Mouse (Mus musculus): ENCODE results near the gene Siah3.

The Siah3 gene

DNA sequence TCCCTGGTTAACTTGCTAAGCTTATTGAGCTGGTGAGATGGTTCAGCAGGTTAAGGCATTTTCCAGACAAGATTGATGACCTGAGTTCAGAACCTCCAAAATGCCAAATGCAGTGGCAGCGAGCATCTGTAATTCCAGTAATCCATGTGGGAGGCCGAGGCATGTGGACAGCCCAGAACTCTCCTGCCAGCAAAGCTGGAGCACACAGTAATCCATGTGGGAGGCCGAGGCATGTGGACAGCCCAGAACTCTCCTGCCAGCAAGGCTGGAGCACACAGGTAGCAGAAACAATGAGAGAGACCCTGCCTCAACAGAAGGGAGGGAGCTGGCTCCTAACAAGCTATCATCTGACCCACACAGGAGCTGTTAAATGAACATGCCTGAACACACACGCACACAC lies 13.2 kb downstream of the Siah3 start:
- no peak for DNase-seq (ENCODE audit: low spot score)

DNA sequence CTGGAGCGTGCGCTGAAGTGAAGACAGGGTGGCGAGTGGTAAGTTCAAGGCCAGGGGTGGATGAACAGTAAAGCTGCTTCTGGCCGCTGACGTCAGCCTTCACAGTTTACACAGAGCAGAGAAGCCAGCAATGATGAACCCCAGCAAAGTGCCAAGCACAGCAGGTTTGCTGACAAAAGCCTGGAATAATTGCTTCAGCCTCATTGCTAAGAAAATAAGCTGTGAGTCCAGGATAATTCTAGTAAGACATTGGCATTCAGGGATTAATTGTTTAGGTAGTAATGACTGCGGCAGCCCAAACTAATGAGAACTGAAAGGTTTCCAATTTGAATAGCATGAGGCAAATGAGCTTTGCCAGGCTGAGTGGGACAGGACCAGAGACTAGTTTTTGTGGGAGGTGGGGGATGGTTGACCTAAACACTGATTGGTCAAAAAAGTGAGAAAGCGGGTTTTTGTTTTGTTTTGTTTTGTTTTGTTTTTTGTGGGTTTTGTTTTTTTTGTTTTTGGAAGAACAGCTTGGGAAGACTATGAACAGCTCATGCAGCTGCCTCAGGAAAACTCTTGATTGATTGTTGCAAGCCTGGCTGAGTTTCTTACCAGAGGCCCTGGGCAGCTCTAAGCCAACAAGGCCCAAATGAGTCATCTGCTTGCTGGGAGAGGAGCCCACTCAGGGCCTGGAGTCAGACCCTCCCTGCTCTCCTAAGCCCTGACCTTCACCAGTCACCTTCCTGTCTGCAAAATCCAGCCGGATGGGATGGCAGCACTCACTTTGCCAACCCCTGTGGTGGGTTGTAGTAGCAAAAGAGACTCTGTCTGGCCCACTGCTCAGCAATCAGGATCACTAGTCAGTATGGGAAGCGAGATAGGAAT lies 17.5 kb downstream of the Siah3 start:
- no peak for DNase-seq (ENCODE audit: low spot score)

DNA sequence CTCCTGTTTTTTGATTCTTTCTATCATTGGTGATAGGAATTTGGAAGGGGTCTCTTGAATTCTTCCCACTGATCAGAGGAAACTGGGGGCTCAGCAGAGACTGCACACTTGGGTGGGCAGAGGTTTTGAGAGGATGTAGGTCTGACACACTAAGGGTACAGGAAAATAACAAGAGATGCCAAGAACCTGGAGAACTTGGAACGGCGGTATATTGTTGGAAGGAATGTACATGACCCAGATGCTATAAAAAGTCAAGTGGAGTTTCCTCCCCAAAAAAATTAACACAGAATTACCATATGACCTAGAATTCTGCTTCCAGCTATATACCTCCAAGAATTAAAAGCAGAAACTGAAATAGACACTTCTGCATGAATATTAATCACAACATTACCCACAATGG lies 20.1 kb downstream of the Siah3 start:
- no peak for DNase-seq (ENCODE audit: low spot score)

DNA sequence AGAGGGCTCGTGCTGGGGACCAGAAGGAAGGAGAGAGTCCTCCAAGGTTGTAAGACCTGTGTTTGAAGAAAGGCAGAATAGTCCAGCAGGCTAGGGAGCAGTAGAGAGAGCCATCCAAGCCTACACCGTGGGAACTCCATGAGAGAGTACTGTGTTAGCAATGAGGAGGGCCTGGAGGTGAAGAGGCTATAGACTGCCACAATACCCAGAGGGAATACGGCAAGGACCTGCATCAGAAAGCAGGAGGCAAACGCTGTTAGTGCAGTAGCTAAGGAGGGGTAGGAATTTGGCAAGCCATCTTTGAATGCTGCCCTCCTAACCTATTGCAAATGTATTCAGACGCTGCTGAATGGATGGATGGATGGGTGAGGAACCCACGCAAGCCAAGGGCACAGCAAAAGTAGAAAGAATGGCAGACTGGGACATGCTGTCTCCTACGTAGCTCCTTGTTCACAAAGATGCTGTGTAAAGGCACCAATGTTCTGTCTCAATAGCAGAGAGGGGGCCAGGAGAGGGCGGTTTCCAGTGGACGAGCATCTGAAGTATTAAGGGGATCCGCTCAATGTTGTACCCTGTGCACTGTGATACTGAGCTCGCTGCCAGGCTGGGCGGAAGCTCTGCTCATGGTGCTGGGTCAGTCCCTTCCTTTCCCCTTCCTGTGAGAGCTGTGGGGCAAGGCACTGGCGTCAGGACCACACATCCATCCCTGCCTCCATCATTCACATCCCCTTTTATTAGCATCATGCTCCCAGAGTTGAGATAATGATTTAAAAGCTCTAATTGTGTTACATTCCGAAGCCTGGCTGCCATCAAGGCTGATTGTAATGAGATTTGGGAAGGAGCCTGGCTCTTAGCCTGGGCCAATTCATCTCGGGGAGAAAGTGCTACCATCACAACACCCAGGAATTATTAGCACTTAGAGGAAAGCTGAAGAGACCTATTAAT lies 26.7 kb downstream of the Siah3 start:
- DNase-seq (ENCODE audit: low spot score): no peak

DNA sequence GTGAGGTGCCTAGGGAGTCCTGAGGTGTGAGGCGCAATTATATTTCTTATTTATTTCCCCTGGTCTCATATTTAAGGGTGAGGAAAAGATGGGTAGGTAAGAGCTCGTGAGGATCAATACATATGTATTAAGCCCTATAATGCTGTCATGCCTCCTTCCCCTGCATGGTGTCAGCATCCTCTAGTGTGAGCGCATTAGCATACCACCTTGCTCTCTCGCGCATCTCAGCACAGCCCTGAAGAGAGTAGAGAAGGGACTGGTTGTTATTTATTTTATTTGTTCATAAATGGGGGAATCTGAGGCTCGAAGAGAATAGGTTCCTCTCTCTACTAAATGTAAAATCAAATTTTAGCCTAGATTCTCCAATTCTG lies 27.4 kb downstream of the Siah3 start:
- DNase-seq (ENCODE audit: low spot score): no peak

DNA sequence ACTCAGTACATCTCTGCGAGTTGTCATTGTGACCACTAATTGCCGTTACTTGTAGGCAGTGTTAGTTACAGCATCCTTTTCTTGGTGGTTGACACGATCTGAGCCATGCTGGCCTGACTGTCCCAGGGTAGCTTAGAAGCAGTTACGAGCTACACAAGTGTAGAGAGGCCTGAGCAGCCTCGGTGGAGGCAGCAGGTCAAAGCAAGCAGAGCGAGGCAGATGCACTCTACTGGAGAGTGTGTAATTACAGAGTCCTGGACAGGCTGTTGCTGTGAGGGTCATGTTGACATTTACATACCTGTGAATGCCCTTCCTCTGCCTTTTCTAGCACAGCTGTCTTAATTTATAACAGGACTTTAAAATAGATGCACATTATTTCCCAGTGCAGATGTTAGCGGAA lies 32.1 kb downstream of the Siah3 start:
- DNase-seq (ENCODE audit: low spot score): no peak

DNA sequence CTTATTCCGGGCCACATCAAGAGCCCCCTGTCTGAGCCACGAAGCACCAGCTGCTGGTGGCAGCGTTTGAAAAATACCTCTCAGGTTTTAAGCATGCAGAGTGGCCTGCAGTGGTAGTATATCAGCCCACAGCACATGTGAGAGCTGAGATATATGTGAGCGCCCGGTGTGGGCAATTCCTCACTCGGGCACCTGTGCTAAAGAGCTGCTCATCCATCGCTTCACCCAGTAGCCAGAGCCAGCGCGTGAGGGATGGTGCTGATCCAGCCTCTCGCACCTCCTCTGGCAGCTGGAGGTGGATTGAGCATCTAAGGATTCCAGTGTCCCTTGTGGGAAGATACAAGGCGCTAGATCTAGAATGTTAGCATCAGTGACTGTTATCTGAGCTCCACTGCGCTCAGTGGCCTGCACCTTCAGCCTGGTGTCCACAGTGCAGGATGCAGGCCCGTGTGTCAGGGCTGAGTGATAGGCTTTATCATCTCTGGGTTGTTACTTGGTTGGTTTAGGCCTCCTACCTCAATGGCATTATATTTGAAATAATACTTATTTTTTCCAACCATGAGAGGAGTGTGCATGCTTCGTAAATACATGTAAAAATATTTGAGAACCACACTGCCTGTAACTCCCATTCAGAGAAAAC lies 37.9 kb downstream of the Siah3 start:
- DNase-seq (ENCODE audit: low spot score): no peak

DNA sequence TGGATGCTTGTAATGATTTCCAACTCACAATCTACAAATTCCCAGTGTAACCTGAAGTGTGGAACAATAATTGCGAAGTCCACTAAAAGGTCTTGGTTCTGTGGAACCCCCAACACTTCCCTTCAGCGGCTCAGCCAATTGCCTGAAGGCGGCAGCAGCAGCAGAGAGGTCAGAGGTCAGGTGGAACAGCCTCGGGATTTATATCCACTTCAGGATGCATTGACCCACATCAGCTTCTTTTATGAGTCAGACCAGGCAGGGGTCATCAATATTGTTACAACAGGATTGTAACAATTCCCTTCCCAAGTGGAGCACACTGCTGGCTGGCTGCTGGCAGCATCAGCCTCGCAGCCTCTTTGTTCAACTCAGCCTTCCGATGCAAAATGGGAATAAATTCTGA lies 39.1 kb downstream of the Siah3 start:
- DNase-seq (ENCODE audit: low spot score): no peak

DNA sequence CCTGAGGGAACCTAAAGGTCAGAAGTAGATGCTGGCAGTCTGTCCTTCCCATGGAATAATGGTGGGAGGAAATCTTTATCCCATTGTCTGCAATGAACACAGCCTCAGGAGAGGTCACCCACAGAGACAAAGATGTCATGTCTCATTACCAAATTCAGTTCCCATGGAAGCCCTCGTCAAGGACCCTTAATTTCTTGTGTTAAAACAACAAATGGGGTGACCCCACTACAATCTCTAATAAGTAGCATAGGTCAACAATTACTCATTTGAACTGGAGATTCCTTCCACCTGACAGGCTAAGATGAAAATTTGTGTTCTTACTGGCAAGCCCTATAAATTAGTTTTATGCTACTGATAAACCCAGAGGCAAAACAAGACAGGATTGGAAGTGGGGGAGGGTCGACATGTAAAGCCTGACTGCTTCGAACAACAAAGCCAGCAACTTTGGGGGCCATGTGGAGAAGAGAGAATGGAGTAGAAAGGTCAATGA lies 45.8 kb downstream of the Siah3 start:
- no peak for DNase-seq (ENCODE audit: low spot score)

DNA sequence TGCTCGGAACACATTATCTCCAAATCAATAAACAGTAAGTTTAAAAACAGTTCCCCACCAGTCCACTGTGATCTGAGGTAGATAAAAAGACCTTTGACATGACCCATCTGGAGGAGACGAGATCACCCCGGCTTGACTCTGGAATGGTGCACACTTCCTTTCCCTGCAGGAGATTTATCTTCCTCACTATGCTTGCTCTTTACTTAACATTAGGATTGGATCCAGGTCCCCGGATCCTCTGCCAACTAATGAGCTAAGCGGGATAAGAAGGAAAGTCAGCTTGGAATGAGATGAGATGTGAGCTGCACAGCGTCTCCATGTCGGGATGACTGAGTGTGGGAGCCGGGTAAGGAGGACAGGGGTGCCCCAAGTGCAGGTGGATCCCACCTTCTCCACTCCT lies 46.7 kb downstream of the Siah3 start:
- no peak for DNase-seq (ENCODE audit: low spot score)

DNA sequence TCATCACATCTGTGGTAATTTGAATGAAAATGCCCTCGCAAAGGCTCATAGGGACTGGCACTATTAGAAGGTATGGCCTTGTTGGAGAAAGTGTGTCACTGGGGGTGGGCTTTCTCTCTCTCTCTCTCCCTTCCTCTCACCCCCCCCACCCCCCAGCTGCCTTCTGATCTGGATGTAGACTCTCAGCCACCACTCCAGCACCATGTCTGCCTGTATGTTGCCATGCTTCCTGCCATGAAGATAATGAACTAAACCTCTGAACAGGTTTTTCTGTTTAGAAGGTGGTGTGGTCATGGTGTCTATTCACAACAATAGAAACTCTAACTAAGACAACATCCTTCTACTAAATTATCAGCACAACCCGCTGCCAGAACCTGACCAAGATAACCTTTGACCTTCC lies 48.5 kb downstream of the Siah3 start:
- DNase-seq (ENCODE audit: low spot score): no peak

DNA sequence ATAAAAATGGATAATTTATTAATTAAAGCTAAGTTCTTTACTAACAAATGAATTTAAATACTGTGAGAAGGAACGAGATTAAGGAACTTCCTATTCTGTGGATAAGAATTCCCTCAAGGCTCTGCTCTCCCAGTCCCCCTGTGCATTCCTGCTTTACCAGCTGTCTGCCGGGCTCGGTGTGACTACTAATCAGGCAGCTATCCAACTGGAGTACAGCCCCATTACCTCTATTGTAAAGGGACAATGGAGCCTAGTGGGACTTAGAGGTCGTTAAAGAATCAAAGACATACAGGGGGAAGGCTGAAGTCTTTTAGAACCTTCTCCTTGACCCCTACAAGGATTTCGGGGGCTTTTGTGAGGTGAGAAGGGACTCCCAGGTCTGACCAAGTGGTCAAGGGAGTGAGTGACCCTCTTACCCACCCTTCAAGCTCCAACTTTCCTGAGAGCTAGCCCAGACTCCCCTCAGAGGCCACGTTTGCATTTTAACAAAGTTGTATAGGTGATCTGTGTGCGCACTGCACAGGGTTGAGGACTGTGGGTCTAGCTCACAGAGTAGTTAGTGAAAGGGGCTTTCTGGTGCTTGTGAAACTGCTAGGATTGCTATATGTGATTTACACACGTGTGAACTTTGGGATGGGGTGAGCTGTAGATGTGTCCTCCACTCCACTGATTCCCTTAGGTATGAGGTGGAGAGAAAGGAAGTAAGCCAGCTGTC lies 49.5 kb downstream of the Siah3 start:
- DNase-seq (ENCODE audit: low spot score): no peak

DNA sequence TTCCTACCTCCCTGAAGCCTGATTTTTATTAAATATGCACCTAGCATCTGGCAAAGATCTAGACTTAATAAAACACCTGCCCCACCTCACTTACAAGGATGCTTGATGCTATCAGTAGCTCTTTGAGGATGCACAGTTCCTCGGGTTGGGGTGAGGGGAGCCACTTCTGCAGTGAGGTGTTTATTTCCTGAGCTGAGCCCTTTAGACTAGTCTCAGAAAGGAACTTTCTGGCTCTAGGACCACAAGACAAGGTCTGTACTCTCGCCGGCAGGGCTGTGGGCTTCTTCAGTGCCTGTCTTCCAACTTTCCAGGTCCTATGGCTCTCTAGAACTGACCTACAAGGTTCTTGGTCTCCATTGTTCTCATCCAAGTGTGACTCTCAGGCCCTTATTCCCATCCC lies 50.5 kb downstream of the Siah3 start:
- peak; percentile 23 for DNase-seq (ENCODE audit: low spot score)

DNA sequence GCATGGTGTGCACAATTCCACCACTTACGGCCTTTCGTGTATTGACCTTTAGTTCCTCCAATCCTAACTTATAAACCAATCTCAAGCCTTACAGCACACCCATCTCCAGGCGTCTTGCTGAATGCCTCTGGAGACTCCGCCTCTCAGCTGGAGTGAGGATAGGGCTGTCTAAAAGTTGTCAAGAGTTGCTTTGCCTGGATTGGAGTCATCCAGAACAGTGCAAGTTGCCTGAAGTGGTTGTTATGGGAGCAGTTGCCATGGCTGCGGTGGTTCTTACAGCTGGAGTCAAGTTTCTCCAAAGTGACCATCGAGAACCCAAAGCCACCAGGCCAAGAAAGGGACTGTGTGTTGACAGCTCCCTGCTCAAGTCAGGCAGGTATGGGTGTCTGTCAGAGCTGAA lies 54.3 kb downstream of the Siah3 start:
- no peak for DNase-seq (ENCODE audit: low spot score)

DNA sequence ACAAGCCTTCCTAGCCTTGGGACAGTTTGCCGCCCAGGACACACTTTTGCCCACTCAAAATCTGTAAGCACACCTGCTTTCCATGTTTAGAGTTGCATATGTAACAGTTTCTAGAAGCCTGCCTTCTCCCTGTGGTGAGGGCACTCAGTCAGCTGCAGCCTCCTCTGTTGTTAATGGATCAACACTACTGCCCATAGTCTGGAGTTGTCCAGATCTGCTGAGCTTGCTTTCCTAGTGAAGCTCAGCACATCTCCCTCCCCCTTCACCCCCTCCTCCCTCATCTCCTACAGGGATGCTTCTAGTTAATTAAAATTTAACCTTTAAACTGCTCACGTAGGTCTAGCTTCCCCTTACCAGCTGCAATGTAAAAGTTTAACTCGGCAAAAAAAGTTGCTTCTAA lies 57.2 kb downstream of the Siah3 start:
- no peak for DNase-seq (ENCODE audit: low spot score)

DNA sequence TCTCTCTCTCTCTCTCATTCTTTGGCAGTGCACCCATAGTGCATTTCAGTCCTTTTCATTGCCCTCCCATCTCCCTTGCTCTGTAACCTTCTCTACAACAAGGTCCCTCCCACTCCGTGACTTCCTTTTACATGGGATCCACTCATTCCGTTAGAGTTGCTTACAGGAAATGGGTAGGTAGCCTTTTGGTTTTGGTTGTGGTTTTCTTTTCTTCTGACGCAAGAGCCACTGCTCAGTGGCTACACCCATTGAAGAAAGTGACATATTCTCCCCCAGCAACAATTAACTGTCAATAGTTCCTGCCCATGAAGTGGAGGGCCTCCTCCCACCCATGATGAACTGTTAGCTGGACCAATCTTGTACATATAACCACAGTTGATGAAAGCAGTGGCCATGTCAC lies 60.4 kb downstream of the Siah3 start:
- peak; percentile 77 for DNase-seq (ENCODE audit: low spot score)

DNA sequence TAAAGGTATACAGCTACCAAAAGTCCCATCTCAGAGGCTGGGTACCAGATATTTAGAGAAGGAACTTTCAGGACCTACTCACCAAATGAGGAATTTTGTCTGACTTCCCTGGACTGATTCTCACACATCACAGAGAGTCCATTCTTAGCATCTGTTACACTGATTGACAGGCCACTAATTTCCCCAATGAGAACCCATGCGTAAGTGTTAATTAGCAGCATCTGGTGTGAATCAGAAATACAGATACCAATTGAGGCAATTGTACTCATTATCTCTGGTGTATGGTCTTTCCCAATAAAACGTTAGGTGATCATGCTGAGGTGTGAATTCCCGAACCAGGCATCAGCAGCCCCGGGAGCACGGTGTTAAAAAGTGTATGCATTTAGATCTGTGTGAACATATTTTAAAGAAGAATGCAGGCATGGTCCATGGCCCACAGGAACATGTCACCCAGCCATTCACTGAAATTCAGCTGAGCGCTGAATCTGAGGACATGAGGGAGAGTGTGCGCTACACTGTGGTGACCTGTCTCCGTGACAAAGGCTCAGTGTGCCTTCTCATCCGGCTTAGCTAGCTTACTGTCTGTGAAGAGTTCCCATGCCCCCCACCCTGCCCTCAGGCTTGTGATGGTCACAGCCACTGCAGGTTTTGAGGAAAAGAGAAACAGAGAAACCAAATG lies 61.3 kb downstream of the Siah3 start:
- DNase-seq (ENCODE audit: low spot score): no peak

DNA sequence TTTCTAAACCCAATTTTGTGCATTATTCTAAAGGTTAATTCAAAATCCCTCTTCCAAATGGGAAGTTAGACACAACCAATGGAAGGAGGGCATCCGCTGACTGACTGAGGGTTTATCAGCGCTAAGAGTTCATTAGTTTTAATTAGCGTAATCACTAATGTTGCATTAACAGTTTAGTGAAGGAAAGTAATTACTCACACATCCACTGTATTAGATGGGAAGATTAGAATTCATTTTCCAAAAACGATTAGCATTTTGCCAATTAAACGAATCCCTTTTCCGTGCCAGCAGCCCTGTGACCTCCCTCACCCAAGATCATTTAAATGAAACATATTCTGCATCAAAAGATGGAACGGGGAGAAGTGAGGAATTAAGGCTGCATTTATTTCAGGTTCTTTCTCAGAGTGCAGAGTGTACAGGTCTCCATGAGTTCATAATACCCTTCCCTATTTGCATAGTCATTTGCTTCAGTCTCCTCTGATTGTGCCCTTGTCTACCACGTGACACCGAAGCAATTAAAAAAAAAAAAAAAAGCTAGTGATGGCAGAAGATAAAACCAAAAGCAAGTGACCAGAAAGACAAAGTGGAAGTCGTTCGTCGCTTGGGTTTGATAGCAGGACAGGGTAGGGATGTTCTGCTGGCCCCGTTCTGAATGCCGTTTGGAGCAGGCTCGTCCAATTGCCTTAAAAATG lies 62.6 kb downstream of the Siah3 start:
- no peak for DNase-seq (ENCODE audit: low spot score)

DNA sequence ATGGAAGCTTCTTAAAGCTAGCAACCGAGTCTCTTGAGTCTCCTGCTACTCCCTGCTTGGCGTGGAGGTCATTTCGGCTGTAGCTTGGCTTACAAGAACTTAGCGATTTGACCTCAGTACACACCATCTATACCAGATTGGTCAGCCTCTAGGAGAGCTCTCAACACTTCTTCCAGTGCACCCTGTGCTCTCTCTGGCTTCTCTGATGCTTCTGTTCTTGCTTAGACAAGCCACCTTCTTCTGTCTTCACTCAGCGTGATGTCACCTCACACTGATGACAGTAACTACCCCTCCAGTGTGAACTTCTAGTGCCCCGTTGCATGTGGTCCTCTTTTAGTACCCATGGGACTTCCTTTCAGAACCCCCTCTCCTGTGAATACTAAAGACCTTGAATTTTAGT lies 63.1 kb downstream of the Siah3 start:
- no peak for DNase-seq (ENCODE audit: low spot score)

DNA sequence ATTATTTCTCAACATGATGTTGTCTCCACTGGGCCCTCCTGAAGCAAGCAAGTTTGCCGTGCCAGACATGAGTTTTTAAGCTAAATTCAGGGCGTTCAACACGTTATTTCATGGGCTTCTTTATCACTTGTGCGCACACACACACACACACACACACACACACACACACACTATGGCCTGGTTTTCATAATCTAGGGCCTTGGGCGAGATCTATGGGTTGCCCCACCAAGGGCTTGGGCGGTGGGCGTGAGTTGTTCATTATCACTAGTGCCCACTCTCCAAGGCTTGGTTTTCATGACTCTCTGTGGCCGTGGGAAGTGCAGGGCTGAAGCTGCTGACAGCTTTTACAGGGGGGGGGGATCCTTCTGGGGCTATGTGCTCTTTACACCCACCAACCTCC lies 63.9 kb downstream of the Siah3 start:
- no peak for DNase-seq (ENCODE audit: low spot score)

DNA sequence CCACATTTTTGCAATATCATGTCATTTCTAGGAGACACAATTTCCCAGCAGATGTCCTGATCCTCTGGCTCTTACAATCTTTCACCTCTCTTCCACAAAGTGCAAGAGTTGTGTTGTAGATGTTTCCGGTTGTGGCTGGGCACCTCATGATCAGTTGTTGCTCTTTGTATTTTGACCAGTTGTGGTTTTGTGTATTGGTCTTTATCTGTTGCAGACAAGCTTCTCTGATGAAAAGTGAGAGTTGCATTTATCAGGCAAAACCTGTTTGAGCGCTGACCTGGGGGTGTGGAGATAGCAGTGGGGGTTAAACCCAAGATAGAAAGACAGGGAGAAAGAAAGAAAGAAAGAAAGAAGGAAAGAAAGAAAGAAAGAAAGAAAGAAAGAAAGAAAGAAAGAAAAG lies 68.9 kb downstream of the Siah3 start:
- DNase-seq (ENCODE audit: low spot score): no peak

Measured in T-cell, adult 2 months (primary cell).